Mouse (Mus musculus): Measurements from ENCODE around the gene Mpp3.
"Not testable (repeated sequence)": the region's sequence is repeated elsewhere in the genome, so short reads cannot be mapped to it uniquely, and the experiment has no call there.

Mpp3 gene

GRCm38 (mm10) chr11:102010140-102010539 is 18.1 kb downstream of the Mpp3 start:
- DNase-seq (ENCODE audit: low spot score): no peak

GRCm38 (mm10) chr11:102008954-102009637 is 19.2 kb downstream of the Mpp3 start:
- no peak for DNase-seq (ENCODE audit: low spot score)

GRCm38 (mm10) chr11:102008372-102008771 is 19.9 kb downstream of the Mpp3 start:
- no peak for DNase-seq (ENCODE audit: low spot score)

- no peak for DNase-seq (ENCODE audit: low spot score)
These were observed 21.6 kb downstream of the Mpp3 start for GRCm38 (mm10) chr11:102006688-102007087.

GRCm38 (mm10) chr11:102006271-102006670 is 22.0 kb downstream of the Mpp3 start:
- no peak for DNase-seq (ENCODE audit: low spot score)

- no peak for DNase-seq (ENCODE audit: low spot score)
These were observed 24.0 kb downstream of the Mpp3 start for GRCm38 (mm10) chr11:102004251-102004650.

GRCm38 (mm10) chr11:101999466-101999865 is 28.8 kb downstream of the Mpp3 start:
- DNase-seq (ENCODE audit: low spot score): no peak

- DNase-seq (ENCODE audit: low spot score): no peak
These were observed 30.0 kb downstream of the Mpp3 start for GRCm38 (mm10) chr11:101998258-101998657.

GRCm38 (mm10) chr11:101995938-101996337 is 32.3 kb downstream of the Mpp3 start:
- DNase-seq (ENCODE audit: low spot score): no peak

GRCm38 (mm10) chr11:101994100-101994499 is 34.2 kb downstream of the Mpp3 start:
- no peak for DNase-seq (ENCODE audit: low spot score)

- DNase-seq (ENCODE audit: low spot score): no peak
These were observed 35.9 kb downstream of the Mpp3 start for GRCm38 (mm10) chr11:101992411-101992810.

- DNase-seq (ENCODE audit: low spot score): no peak
These were observed 36.4 kb downstream of the Mpp3 start for GRCm38 (mm10) chr11:101991813-101992212.

GRCm38 (mm10) chr11:101990244-101990643 is 38.0 kb downstream of the Mpp3 start:
- no peak for DNase-seq (ENCODE audit: low spot score)

- DNase-seq (ENCODE audit: low spot score): no peak
These were observed 41.3 kb downstream of the Mpp3 start, which contains the start of gene Dusp3 for GRCm38 (mm10) chr11:101986913-101987312. Dusp3 (minus strand) TSS chr11:101987013.

- DNase-seq (ENCODE audit: low spot score): peak; percentile 66
These were observed 42.3 kb downstream of the Mpp3 start for GRCm38 (mm10) chr11:101985990-101986389.

- not testable (repeated sequence) for DNase-seq (ENCODE audit: low spot score)
These were observed 42.8 kb downstream of the Mpp3 start for GRCm38 (mm10) chr11:101985450-101985849.

GRCm38 (mm10) chr11:101984054-101985025 is 43.9 kb downstream of the Mpp3 start, which contains the start of gene Cfap97d1:
Cfap97d1 (plus strand) TSS chr11:101984279.
- peak; percentile 62 for DNase-seq (ENCODE audit: low spot score)

GRCm38 (mm10) chr11:101983431-101983921 is 44.8 kb downstream of the Mpp3 start:
- no peak for DNase-seq (ENCODE audit: low spot score)

GRCm38 (mm10) chr11:101982981-101983411 is 45.3 kb downstream of the Mpp3 start:
- DNase-seq (ENCODE audit: low spot score): no peak

GRCm38 (mm10) chr11:101981850-101982249 is 46.4 kb downstream of the Mpp3 start:
- no peak for DNase-seq (ENCODE audit: low spot score)

- no peak for DNase-seq (ENCODE audit: low spot score)
These were observed 47.6 kb downstream of the Mpp3 start for GRCm38 (mm10) chr11:101980603-101981157.

GRCm38 (mm10) chr11:101979140-101979539 is 49.1 kb downstream of the Mpp3 start:
- DNase-seq (ENCODE audit: low spot score): no peak

All from ovary, postnatal 10 days (tissue).